ENCODE assay signal across 27 mouse cellular contexts in genomic region chr5:26407088-26407672, GRCm38 (mm10).
"Had no signal": no experiment of that assay in that cellular context is flagged by ENCODE, and none has a peak within 500 bp of the region (broad histone marks: within the 10 kb centered on the region; RNA-seq: fewer than 3 reads in every experiment).

No protein-coding gene starts in this region.

- H3K9ac ChIP-seq: heart, embryonic 12.5 days; hindbrain, embryonic 12.5 days; hindbrain, embryonic 14.5 days; intestine, embryonic 15.5 days; limb, embryonic 12.5 days; liver, embryonic 13.5 days; liver, embryonic 15.5 days; liver, postnatal 0 days had no signal

- H3K27me3 ChIP-seq: heart, embryonic 12.5 days; hindbrain, embryonic 12.5 days; intestine, embryonic 15.5 days; limb, embryonic 12.5 days; liver, embryonic 13.5 days; liver, embryonic 15.5 days had no signal

- H3K27ac ChIP-seq: gastrocnemius, adult 2 months; heart, embryonic 10.5 days; hindbrain, embryonic 10.5 days; hindbrain, embryonic 12.5 days; hindbrain, embryonic 14.5 days; intestine, embryonic 15.5 days; layer of hippocampus, adult 2 months; left cerebral cortex, adult 2 months; limb, embryonic 10.5 days; limb, embryonic 12.5 days; liver, embryonic 13.5 days; liver, embryonic 15.5 days had no signal

- H3K36me3 ChIP-seq: heart, embryonic 10.5 days; heart, embryonic 12.5 days; hindbrain, embryonic 10.5 days; hindbrain, embryonic 12.5 days; intestine, embryonic 15.5 days; limb, embryonic 10.5 days; limb, embryonic 12.5 days; liver, embryonic 13.5 days; liver, embryonic 15.5 days had no signal

- ATAC-seq: hindbrain, embryonic 16.5 days; inflammation-experienced regulatory T-cells, adult 6 months; intestine, embryonic 15.5 days; intestine, postnatal 0 days; liver, postnatal 0 days had no signal

- H3K4me2 ChIP-seq: heart, embryonic 12.5 days; hindbrain, embryonic 12.5 days; hindbrain, embryonic 14.5 days; intestine, embryonic 15.5 days; limb, embryonic 12.5 days; liver, embryonic 11.5 days; liver, embryonic 13.5 days; liver, embryonic 15.5 days had no signal

- H3K9me3 ChIP-seq: heart, embryonic 10.5 days; heart, embryonic 12.5 days; hindbrain, embryonic 10.5 days; hindbrain, embryonic 12.5 days; intestine, embryonic 15.5 days; limb, embryonic 10.5 days; limb, embryonic 12.5 days; liver, embryonic 13.5 days; liver, embryonic 15.5 days had no signal

- DNase-seq: gastrocnemius, adult 2 months; gastrocnemius, postnatal 10 days; gastrocnemius, postnatal 25 days; heart, adult 18-20 months; heart, postnatal 10 days; heart, postnatal 4 days; kidney, adult 18-20 months; kidney, postnatal 10 days; kidney, postnatal 36 days; liver; liver, embryonic 13.5 days; liver, postnatal 0 days had no signal

- H3K4me3 ChIP-seq: gastrocnemius, adult 2 months; heart, embryonic 10.5 days; heart, embryonic 12.5 days; hindbrain, embryonic 10.5 days; hindbrain, embryonic 12.5 days; intestine, embryonic 15.5 days; layer of hippocampus, adult 2 months; left cerebral cortex, adult 2 months; limb, embryonic 10.5 days; limb, embryonic 12.5 days; liver, embryonic 13.5 days; liver, embryonic 15.5 days had no signal

- H3K4me1 ChIP-seq: heart, embryonic 10.5 days; heart, embryonic 12.5 days; hindbrain, embryonic 10.5 days; hindbrain, embryonic 12.5 days; intestine, embryonic 15.5 days; limb, embryonic 10.5 days; limb, embryonic 12.5 days; liver, embryonic 13.5 days; liver, embryonic 15.5 days had no signal
